Mouse (Mus musculus) ovary, adult 18-20 months (tissue): Measurements from ENCODE around the gene Galntl5.
"Not testable (repeated sequence)": the region's sequence is repeated elsewhere in the genome, so short reads cannot be mapped to it uniquely, and the experiment has no call there.

ENCODE experiments used
- DNase-seq: peaks from one replicate; pipeline ENCODE4 v3.0.0; 2022; ENCODE audit warnings: low spot score, mixed read lengths

The Galntl5 gene

DNA sequence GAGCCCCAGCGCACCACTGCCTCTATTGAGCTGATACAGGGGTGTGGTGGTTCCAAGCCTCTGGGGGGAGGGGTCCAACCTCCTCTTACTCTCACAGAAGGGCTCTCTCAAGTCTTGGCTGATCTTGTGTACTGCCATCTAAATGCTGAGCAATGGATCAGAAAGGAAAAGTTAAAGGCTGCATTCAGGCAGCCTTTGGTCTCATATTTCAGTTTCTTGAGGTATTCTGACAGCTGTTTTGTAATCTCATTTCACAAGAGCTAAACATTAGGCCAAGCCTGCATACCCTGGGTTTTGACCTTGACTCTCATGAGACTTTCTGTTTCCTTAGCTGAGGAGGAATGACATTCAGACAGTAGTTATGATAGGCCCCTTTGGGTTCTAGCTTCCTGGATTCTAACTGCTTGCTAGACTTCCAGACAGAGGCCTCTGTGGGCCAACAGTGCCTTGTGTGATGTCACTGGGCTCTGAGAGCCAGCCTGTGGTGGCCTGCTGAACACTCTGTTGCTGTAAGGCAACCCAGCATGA lies at the start of gene Galntl5:
Gene Galntl5, plus strand, starts transcription at position 457 of the 528 bp plus-strand sequence.
- no peak for DNase-seq

DNA sequence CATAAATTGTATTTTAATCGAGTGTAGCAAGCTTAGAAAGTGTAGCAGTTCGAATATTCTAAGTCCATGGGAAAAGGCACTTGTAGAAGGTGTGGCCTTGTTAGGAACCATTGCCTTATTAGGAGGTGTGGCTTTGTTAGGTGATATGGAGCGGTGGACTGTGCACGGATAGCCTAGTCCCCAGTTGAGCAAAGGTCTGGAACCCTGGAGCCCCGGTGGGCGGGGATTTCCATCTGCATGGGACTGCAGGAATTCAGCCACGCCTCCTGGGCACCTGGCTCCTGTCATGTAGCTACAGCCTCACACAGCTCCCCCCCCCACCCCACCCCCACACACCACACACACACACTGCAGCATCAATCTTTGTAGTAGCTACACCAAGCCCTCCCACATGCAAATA lies 34.6 kb upstream of the Galntl5 start:
- DNase-seq, result no peak

DNA sequence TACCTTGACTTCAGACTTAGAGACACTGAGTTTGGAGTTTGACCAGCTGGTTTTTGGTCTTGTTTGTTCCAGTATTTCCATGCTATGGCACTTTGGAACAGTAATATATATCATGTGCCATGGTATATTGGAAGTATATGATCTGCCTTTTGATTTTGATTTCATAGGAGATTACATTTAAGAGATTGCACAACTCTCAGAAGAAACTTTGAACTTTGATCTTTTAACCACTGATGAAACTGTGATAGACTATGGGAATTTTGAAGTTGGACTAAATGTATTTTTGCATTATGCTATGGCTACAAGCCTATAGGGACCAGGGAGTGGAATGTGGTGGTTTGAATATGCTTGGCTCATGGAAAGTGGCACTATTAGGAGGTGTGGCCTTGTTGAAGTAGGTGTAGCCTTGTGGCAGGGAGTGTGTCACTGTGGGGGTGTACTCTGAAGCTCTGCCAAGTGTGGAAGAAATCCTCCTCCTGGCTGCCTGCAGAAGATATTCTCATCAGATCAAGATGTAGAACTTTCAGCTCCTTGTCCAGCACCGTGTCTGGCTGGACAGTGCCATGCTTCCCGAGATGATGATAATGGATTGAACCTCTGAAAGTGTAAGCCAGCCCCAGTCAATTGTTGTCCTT lies 31.8 kb upstream of the Galntl5 start:
- no peak for DNase-seq

DNA sequence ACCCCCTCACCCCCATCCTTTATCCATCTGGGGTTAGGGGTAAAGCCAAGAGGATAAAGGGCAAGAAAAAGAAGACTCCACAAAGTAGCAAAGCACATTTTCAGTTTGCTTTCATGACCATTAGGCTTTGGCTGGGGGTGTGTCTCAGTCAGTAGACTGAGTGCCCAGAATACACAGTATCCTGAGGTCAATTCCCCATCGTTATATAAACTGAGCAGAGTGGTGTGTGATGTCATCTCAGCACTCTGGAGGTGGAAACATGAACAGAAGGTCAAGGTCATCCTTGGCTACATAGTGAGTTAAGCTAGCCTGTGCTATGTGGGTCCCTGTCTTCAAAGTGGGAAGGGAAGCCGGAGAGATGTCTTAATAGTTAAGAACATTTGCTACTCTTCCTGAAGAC lies 27.8 kb upstream of the Galntl5 start:
- DNase-seq, result no peak

DNA sequence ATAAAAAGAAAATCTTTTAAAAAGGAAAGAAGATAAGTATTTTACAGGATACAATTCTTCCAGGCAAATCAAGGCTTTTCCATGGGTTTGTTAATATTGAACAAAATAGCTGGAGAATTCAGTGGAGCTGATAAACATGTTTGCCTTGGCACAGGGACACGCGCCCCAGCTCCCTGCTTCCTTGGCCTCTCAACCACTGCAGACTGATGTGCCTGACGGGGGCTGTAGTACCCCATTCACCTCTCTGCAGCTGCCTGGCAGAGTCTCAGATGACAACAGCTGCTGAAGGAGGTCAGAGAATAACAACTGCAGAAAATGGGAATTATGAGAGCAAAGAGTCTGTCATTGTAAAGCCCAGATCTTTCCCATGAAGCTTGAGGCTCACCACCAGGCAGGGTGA lies 27.3 kb upstream of the Galntl5 start:
- DNase-seq, result peak; percentile 10

DNA sequence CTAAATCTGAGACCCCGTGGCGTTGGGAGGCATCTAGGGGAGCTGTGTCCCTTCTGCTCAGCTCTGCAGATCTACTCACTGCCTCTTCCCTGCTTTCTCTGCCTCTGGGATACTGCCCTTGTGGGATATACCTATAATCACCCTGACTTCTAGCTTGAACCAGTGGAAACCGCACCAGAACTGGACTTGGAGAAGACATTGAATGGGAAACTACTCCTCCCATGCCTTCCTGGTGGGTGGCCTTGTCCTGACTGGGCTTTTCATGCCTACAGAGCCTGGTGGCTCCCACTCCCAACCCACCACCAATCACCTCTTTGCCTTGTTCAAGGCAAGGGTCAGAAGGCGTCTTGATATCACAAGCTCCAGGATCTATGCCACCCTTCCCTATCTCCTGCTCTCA lies 26.4 kb upstream of the Galntl5 start:
- no peak for DNase-seq

DNA sequence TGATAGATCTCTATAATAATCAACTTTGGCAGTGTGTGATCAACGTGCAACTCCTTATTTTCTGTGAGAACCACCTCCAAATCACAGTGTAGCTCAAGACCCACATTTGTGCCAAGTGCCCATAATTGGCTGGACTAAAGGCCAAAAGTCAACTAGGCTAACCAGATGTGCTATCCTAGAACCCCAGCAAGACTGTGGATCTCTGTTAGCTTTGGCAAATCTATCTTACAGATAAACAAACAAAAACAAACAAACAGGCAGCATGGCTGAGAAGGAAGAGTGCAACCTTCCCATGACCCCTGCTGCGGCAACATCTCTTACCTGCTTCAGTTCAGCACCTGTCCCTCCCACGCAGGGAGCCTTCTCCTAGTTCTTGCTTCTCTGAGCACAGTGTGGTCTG lies 25.9 kb upstream of the Galntl5 start:
- DNase-seq, result no peak

DNA sequence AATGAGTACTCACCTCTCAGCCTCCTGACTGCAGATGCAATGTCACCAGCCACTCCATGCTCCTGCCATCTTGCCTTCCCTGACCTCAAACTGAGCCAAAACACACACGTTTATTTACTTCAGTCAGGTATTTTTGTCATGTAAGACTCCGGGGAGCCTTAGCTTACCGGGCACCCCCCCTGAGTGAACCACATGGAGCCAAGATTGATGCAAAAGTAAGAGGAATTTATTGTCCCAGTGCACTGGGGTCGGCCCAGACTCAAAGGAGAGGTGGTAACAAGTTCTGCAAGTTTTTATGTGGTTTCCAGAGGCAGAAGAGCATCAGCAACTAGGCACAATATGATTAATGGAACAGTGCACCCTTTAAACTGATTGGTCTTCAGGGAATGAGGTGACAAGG lies 24.1 kb upstream of the Galntl5 start:
- DNase-seq, result no peak

DNA sequence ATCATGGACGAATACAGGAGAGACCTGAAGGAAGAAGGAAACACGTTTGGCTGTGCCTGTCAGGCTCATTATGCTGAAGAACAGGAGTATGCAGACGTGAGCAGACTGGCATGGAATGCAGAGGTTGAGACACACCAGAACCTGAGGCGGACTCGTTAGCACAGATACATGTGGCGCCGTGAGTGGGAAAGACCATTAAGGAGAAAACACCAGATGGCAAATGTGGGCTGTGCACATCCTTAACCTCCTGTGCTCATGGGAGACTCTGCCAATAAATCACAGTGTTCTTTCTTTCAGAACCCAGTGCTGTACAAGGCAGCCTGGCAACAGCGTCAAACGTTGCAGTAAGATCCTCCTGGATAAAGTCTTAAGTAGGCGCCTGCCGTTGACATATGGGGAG lies 20.7 kb upstream of the Galntl5 start:
- DNase-seq, result no peak

DNA sequence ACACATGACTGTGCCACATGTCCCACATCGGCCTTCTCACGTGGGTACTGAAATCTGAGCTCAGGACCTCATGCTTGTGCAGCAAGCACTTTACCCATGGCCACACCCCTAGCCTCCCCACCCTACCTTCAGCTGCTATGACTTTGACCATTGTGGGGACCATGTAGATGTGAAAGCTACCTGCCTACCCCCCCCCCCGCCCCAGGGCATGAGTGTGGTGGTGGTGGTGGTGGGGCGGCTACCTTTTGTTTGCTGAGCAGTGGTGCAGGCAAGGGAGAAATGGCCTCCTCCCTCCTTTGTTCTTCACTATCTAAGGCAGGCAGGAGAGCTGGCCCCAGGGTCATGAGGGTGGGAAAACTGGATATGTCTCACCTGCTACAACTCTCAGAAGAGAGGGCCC lies 18.3 kb upstream of the Galntl5 start:
- DNase-seq, result no peak

DNA sequence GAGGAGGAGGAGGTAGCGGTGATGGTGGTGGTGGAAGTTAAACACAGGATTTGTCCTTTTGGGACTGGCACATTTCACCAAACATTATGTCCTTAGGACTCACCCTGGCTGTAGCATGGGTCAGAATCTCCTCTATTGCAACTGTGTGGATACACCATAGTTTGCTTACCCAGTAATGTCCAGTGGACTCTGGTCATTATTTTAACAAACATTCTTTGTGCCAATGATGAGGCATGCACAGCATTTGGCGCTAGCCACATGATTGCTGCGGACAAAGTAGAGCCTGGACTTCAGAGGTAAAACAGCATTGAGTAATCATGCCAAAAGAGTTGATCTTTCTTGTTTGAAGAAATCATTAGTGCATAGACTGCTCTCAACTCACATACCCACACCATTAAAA lies 17.3 kb upstream of the Galntl5 start:
- DNase-seq, result no peak

DNA sequence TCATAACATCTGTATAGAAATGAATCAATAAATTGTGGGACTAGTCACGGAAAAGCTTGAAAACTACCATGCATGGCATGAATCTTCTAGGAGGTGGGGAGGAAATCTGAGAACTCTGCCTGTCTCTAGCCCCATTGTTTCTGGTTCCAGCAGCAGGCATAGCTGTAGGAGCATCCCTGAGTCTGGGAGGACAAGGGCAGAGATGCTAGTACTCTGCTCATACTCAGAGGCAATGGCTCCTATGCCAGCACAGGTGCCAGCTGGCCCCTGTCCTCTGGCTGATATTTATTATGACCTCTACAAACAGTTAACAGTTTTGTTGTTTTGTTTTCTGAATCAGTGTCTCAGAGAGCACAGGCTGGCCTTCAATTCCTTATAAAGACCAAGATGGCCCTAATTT lies 16.9 kb upstream of the Galntl5 start:
- no peak for DNase-seq

DNA sequence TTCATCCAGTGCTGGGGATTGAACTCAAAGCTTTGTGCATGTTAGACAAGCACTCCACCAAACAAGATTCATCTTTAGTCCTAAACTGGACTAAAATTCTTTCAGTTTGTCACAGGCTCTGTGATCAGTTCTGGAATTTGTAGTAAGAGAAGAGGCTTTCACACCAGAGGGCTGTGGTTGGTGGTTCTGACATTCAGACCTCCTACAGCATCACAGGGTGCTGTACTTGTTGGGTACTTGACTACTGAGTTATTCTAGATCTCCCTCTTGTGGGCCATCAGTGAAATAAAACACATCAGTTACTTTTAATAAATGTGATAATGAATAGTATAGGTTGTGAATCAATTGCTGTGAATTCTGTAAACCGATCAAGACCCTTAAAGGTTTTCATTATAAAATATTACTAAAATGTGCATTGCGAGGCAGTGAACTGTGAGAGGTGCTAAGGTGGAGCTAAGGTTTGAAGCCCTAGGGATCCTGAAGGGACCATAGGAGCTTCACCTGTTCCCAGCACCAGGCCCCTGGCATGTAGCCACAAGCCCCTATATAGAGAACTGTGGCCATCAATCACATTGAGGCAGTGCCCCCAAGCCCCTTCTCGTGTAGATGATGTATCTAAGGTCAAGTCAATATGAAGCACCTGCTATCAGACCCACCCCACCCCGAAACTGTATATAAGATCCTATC lies 16.0 kb upstream of the Galntl5 start:
- no peak for DNase-seq

DNA sequence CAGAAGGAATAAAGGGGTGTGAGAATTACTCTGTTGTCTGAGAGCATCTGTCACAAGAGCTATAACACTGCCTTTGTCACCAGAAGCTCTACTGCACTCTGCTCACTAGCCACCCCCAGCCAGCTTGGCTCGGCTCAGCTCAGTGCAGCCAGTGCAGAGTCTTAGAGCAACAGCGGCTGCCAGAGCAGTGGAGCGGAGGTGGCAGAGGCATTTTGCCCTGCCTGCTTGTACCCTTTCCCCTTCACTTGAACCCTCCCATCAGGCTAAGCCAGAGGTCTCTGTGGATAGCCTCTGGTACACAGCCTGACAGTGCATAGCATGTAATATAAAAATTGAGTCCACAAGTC lies 15.5 kb upstream of the Galntl5 start:
- no peak for DNase-seq

DNA sequence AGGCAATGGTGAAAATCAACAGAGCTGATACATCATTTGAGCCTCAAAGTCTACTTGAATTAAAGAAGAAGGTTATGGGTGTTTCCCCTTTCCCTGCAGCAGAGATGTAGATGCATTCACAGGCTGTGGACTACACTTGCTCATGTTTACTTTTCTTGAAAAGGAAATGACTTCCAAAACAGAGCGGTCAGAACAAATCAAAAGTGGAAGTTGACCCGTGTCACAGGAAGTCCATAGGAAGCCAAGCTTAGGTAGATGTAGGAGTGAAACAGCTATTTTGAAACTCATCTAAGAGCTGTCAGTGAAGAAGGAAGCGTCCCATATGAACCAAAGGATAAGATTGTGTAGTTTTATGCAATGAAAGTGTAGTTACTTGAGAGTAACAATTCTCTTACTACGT lies 14.6 kb upstream of the Galntl5 start:
- no peak for DNase-seq

DNA sequence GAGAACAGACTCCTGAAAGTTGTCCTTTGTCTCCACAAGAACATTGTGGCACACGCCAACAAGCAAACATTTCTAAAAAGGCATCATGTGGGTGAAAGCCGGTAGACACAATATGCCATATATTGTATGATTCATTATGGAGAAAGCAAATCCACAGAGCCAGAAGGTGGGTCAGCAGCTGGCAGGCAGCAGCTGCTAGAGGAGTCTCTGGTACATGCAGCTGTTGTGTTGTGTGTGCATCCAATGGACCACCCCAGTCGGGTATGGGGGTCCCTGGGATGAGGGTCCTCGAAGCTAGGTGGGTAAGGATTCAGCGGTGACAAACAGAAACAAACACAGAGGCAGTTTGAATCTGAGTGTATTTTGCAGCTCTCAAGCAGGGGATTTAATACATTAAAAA lies 3.3 kb upstream of the Galntl5 start:
- DNase-seq, result not testable (repeated sequence)

DNA sequence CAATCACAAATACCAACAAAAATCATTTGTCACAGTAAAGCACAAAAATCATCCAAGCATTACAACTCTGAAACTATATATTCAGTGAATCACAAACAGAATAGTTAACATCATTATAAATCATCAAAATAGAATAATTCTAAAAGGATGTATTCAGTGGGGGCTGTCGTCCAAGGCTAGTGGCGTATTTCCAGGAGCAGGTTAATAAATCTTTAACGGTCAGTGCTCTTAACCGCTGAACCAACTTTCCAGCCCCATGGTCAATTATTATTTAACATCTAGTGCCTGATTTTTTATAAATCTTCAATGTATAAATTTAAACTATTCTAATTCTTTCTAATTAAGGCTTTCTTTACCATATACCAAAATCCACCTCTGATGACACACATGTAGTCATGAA lies 2.7 kb upstream of the Galntl5 start:
- not testable (repeated sequence) for DNase-seq

DNA sequence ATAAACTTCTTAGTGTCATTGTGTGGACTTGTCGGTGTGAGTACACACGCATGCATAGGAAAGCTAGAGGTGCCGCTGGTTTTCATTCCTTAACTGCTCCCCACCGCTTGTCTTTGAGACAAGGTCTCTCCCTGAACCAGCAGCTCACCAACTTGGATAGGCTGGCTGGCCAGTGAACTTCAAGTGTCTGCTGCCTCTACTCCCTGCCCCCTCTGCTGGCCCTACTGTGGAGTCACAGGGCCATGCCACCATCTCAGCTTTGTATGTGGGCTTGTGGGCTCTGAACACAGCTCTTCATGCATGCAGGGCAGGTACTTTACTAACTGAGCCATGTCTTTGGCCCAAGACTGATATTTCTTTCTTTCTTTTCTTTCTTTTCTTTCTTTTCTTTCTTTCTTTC lies 2.0 kb upstream of the Galntl5 start:
- DNase-seq, result no peak

DNA sequence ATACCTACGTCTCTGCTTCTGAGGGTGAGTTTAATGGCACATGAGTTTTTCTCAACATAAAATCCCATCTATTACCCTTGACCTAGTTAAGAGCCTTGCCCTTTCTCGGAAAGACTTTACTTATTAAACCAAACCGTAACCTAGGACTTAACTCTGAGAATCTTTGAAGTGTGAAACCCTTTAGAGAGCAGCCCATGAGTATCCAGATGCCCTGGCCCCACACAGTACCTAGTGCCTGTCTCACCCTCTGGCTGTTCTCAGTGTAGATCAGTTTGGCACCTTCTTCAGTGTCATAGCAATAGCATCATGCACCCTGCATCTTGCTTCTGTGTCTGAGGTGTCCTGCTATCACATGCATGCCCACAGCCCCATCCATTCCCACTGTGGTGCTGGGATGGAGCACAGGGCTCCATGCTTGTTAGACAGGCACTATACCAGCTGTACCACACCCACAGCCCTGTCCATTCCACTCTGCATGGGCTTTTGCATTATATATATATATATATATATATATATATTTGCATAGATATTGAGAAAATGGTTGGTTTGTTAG lies 1.2 kb upstream of the Galntl5 start:
- DNase-seq, result no peak

DNA sequence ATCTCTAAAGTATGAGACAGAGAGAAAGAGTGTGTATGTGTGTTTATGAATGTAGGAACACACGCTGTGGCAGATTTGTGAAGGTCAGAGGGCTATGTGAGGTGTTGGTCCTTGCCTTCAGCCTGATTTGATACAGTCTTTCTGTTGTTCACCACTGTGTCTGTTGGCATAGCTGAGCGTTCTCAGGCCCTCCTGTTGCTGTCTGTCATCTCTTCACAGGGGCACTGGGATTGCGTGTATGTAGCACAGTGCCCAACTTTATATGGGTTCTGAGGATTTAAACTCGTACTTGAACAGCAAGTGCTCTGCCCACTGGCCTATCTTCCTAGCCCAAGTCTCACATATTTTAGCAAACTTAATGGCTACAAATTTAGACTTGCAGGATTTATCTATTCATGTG lies 2.3 kb downstream of the Galntl5 start:
- no peak for DNase-seq

DNA sequence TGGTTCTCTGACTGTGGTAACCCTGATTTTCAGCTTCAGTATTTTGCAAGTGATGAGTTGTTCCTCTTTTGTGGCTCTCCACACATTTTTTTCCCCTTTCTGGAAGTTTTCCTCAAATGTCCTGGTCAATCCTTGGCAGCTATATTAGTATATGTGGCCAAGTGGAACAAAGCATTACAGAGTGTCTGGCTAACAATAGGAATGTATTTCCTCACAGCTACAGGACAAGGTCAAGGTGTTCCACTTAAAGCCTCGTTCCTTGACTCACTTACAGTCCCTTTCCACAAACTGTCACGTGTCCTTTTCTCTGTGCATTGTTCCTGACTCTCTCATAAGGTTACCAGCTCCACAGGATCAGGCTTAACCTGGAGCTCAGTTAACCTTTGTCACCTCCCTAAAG lies 3.3 kb downstream of the Galntl5 start:
- DNase-seq, result no peak

DNA sequence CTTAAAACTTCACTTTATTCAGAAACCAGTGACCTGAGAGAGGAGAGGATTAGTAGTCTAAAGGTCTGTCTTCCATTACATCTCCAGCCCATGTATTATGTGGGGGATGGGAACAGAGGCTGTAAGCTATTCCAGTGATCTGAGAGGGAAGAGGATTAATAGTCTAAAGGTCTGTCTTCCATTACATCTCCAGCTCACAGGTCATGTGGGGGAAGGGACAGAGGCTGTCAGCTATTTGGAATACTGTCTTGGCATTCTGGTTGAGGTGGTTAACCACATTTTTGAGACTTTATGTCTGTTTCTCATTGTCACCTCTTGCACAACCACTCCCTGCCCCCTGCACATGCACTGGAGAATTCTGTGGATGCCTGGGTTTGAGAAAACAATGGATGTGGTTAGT lies 6.5 kb downstream of the Galntl5 start:
- no peak for DNase-seq

DNA sequence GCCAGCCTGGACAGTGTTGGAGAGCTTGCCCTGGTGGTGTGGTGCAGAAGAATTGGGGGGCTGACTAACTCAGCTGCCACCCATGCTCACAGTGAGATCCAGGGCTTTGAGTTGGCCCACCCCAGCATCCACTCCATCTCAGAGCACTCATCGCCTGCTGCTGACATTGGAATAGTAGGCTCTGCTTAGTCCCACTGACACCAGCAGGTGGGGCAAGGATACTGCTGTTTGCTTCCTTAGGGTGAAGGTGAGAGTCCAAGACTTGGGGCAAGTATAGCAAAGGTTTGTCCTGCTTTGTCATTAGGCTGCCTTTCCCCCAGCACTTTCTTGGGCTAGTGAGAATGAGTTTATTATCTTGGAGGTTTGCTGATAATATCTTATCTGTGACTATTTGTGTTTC lies 7.5 kb downstream of the Galntl5 start:
- DNase-seq, result no peak

DNA sequence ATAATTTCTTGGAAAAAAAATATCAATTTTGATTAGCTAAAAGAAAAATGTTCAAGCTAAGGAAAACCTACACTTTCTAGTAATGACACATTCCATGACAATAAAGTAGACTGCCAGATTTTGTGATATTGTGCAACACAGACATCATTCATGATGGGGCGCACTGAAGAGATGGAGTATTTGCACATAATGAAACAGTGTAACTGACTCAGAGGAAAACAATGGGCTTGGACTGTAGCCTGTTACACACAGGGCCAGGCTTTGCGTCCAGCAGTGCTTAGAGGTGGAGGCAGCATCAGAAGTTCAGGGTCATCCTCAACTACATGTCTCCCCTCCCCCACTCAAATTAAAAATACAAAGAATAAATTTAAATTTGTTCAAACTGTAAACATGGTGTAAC lies 9.3 kb downstream of the Galntl5 start:
- no peak for DNase-seq
